Mouse (Mus musculus) small intestine, adult 10 weeks (tissue): ENCODE data around the gene Bivm. TPM values are rescaled to one million over a fixed set of nuclear protein-coding genes. Genes with fewer than 3 reads are reported as not detected.

Experiments
- polyA plus RNA-seq: library from polyadenylated mRNA; stranded (reverse); fragments of 350-450 nt; fragmentation: Illumina TruSeq; extraction: RNeasy Lipid Tissue Mini Kit (QIAGEN cat#74804); gene quantifications from one replicate; pipeline ENCODE4 v1.2.3, GENCODE M21; 2014; ENCODE audit warnings: low replicate concordance

The Bivm gene
- 38.0 TPM for polyA plus RNA-seq

DNA sequence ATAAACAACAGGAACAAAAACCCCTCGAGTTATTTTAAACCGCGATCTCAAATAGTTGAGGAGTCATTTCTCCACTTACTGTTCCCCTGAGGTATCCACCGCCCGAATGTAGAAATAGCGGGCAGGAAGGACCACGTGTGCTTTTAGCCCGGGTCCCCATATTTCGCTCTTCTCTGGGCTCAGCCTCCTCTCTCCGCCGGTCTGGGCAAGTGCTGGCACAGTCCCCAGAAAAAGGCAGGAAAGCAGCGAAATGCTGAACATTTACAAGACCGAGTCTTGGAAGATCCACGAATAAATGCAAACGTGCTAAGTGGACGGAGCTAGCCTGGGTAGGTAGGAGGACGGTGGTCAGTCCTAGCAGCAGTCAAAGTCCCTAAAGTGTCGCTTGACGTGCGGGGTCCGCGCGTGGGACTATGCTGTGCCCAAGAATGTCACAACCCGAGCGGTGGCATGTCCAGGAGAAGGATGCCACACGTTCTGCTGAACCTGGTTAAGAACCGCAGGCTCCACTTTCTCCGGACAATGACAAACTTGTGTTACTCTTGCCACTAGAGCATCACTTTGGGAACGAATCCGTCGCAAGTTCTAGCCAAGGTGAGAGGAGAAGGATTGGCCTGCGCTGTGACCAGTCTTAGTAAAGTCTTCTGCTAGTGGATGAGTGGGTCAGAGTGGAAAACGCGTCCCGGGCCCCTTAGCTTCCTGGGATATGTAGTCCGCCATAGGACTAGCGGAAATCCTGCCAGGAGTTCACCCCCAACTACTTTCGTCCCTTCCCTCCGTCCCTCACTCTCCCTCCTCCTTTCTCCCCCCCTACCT is at the start of gene Bivm, which contains the start of gene Kdelc1:
Bivm (plus strand) TSS at position 719 of the 816 bp plus-strand sequence.
Kdelc1 (minus strand) TSS at position 570 of the 816 bp plus-strand sequence.

DNA sequence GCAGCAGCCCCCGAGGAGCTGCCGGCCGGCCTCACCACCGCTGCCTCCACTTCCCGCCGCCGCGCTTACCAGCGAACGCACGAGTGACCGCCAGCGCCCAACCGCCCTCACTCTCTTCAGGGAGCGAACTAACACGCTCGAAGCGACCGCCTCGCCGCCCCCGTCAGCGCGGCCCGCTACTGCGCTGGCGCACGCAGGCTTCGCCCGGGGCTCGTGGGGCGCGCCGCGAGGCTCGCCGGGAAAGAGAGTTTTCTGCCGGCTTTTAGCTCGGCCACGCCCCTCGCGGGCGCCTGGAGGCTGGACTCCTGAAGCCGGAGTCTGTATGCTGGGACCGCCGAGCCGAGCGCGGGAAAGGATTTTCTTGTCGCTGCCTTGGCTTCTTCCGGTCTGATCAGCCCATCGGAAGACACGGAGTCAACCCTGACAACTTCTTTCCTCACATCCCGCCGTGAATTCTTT is 16.5 kb upstream of the Bivm start, which contains the start of gene Tex30:
Tex30 (minus strand) TSS at position 183 of the 459 bp plus-strand sequence.

DNA sequence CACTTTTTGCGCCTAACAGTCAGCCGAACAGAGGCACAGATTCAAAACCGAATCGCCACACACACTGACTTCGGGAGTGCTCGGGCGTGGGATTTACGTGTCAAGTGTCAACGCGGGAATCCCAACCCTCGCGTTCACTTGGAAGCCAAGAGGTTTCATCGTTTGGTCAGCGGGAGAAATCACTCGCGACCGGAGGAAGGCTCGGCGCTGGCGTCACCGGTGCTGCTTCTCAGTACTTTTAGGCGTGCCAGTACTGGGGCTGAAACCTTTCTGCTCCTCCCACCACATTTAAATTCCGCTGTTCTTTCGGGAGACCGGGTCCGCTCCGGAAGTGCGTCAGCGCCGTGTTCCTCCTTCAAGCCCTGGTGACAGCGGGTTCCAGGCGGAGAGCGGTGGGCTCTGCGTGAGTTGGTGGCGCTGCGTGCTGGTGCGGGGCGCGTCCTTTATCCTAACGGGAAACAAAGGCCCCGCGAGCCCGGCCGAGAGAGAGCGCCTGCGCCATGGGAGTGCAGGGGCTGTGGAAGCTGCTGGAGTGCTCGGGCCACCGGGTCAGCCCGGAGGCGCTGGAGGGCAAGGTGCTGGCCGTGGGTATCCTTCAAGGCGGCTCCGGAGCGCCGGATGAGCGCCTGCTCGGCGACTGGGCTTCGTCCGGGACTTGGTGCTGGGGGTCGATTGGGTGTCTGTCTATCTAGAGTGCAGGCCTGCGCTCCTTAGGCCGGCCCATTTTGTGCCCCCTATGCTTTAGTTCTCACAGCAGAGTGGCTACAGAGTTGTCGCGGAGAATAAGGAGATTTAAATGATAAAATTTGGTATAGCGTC is 29.0 kb downstream of the Bivm start, which contains the start of gene Ercc5:
Ercc5 (plus strand) TSS at position 182 of the 819 bp plus-strand sequence.

Other genes with a start within 250 kb of the Bivm start
- 91.3 TPM for gene Tpp2, start 185.3 kb upstream of the Bivm start, polyA plus RNA-seq
- not detected for gene Mettl21c, start 98.9 kb upstream of the Bivm start, polyA plus RNA-seq
- gene Gm8251, start 57.0 kb upstream of the Bivm start, polyA plus RNA-seq: 0.63 TPM
- gene Tex30, start 16.5 kb upstream of the Bivm start, polyA plus RNA-seq: 74.0 TPM
- gene Kdelc1, start 149 bp upstream of the Bivm start, polyA plus RNA-seq: 16.3 TPM
- 19.7 TPM for gene Ercc5, start 28.8 kb downstream of the Bivm start, polyA plus RNA-seq
- gene Mettl21e, start 100.0 kb downstream of the Bivm start, polyA plus RNA-seq: not detected